Mouse (Mus musculus) lung, embryonic 16.5 days (tissue): ENCODE measurements around the gene Map7d3. TPM values are rescaled to one million over a fixed set of nuclear protein-coding genes. Genes with fewer than 3 reads are reported as not detected.

ENCODE experiments used
- ATAC-seq: fragments of 200-750 bp; cut with Nextera tagmentation; 2 replicates; pipeline ENCODE4 v1.8.0; 2017; ENCODE audit warnings: low read depth, mild to moderate bottlenecking, moderate library complexity
- H3K27ac ChIP-seq: fragments of 300-500 bp; sonication (generic); 2 replicates; pipeline ENCODE4 v1.5.1; 2014; ENCODE audit warnings: mild to moderate bottlenecking, control low read depth, low read length
- H3K27me3 ChIP-seq: fragments of 300-500 bp; sonication (generic); 2 replicates; pipeline ENCODE4 v1.6.1; 2014; ENCODE audit warnings: low read depth, low read length, mixed read lengths; ENCODE audit not compliant: control insufficient read depth, insufficient read depth
- H3K36me3 ChIP-seq: fragments of 300-500 bp; sonication (generic); 2 replicates; pipeline ENCODE4 v1.6.1; 2014; ENCODE audit warnings: low read length; ENCODE audit not compliant: control insufficient read depth, insufficient read depth
- H3K4me1 ChIP-seq: fragments of 300-500 bp; sonication (generic); replicated peaks from 2 replicates; pipeline ENCODE4 v1.6.1; 2014; ENCODE audit warnings: low read length, mixed read lengths; ENCODE audit not compliant: control insufficient read depth, insufficient read depth
- H3K4me2 ChIP-seq: fragments of 300-500 bp; sonication (generic); 2 replicates; pipeline ENCODE4 v1.6.1; 2014; ENCODE audit warnings: low read depth, low read length, control low read depth
- H3K4me3 ChIP-seq: fragments of 300-500 bp; sonication (generic); 2 replicates; pipeline ENCODE4 v1.5.1; 2014; ENCODE audit warnings: mild to moderate bottlenecking, low read length, control low read depth
- H3K9ac ChIP-seq: fragments of 300-500 bp; sonication (generic); 2 replicates; pipeline ENCODE4 v1.6.1; 2014; ENCODE audit warnings: low read length, control low read depth
- H3K9me3 ChIP-seq: fragments of 300-500 bp; sonication (generic); 2 replicates; pipeline ENCODE4 v1.6.1; 2016; ENCODE audit warnings: low read length; ENCODE audit not compliant: control insufficient read depth
- WGBS: fragments of 180-500 bp; shearing (Covaris S2); extraction: QIAGEN DNeasy Blood & Tissue Kit; methylation state at CpG from one replicate; pipeline ENCODE4 v1.1.7; 2014; 5-methylcytosine and 5-hydroxymethylcytosine counted together
- polyA plus RNA-seq: library from polyadenylated mRNA; unstranded; fragments of >200 nt; fragmentation: Nextera tagmentation; extraction: Ambion mirVana; gene quantifications from 2 replicates; pipeline ENCODE4 v1.2.1, GENCODE M21; 2015

Gene Map7d3
- polyA plus RNA-seq, 1 experiment from 2014 or later = 2.7 TPM

- ATAC-seq = no peak
- Histone ChIP-seq H3K4me3 (no peak overlapping the region), H3K36me3 (no peaks in the 10 kb centered on the region), H3K9me3 (no peaks in the 10 kb centered on the region), H3K27me3 (no peaks in the 10 kb centered on the region), H3K4me1 (peaks cover 3% of the 10 kb centered on the region; the same call in 1 of the 2 replicates), H3K4me2 (no peak overlapping the region), H3K27ac (no peak overlapping the region), H3K9ac (no peak overlapping the region)
- 51% methylated on average over 4 of the region's 4 CpGs for WGBS
Measured at GRCm38 (mm10) chrX:56751536-56751935, 70.6 kb downstream of the Map7d3 start.

Other genes with a start within 250 kb of the Map7d3 start
- gene Mmgt1, start 224.3 kb downstream of the Map7d3 start, polyA plus RNA-seq = 23.1 and 27.6 TPM in 2 replicates
- 11.7 and 13.0 TPM in 2 replicates for gene Slc9a6, start 212.6 kb downstream of the Map7d3 start, polyA plus RNA-seq
- 545 and 603 TPM in 2 replicates for gene Fhl1, start 90.5 kb downstream of the Map7d3 start, polyA plus RNA-seq
- not detected in 2 replicates for gene Adgrg4, start 47.8 kb upstream of the Map7d3 start, polyA plus RNA-seq
- not detected in 2 replicates for gene Brs3, start 220.7 kb upstream of the Map7d3 start, polyA plus RNA-seq
- 63.9 and 68.3 TPM in 2 replicates for gene Htatsf1, start 231.3 kb upstream of the Map7d3 start, polyA plus RNA-seq